Mouse (Mus musculus): ENCODE data around the gene Hoxa10. TPM values are rescaled to one million over a fixed set of nuclear protein-coding genes. Genes with fewer than 3 reads are reported as not detected.
A peak's percentile ranks its signal among the peaks of the same experiment; 100 is the strongest.

Hoxa10 gene
- total RNA-seq, 1 experiment from 2014 or later: 2.3 TPM

DNA sequence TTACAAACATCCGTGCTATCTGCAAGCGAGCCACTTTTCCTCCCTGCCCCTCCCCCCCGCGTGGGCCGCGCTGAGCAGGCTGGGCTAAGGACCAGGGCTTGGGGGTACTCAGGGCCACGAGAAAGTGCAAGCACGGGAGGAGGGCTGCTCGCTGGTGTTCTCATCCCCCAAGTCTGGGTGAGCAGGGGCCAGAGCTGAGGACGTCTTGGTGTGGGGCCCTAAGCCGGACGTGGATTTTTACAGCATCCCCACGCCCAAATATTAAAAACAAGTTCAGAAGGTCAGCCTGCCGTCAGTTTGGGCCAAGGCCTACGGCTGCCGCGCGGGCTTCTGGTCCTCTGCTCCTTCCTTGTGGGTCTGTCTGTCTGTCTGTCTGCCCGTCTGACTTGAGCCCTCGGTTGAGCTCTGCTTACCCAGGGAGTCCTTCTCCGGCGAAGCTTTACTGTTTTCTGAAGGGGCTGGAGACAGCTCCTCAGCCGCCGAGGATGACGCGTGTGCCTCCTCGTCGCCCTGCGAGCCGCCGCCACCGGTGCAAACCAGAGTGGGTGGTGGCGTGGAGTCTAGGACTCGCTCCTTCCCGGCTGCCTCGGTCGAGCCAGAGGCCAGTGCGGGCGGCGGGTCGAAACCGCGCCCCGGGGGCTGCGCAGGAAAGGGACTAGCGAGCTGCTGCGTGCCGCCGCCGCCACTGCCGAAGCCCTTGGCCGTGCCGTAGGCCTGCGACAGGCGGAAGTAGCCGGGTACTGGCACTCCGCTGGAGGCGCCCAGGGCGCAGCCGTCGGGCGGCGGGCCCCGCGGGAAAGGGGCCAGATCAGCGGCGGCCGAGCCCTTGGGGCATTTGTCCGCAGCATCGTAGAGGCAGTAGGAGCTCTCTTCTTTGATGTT lies 6.9 kb downstream of the Hoxa10 start:
- ATAC-seq (replicated peaks; ENCODE audit: low read depth, poor library complexity, severe bottlenecking): 0 out of 2 replicates have a peak, but pooled peaks have one; percentile 16

GRCm38 (mm10) chr6:52232984-52233545 lies 7.6 kb downstream of the Hoxa10 start:
- ATAC-seq (replicated peaks; ENCODE audit: low read depth, poor library complexity, severe bottlenecking): no peak

GRCm38 (mm10) chr6:52232568-52232965 lies 8.1 kb downstream of the Hoxa10 start:
- peak; percentile 22; the same call in 1 of the 2 replicates for ATAC-seq (replicated peaks; ENCODE audit: low read depth, poor library complexity, severe bottlenecking)

DNA sequence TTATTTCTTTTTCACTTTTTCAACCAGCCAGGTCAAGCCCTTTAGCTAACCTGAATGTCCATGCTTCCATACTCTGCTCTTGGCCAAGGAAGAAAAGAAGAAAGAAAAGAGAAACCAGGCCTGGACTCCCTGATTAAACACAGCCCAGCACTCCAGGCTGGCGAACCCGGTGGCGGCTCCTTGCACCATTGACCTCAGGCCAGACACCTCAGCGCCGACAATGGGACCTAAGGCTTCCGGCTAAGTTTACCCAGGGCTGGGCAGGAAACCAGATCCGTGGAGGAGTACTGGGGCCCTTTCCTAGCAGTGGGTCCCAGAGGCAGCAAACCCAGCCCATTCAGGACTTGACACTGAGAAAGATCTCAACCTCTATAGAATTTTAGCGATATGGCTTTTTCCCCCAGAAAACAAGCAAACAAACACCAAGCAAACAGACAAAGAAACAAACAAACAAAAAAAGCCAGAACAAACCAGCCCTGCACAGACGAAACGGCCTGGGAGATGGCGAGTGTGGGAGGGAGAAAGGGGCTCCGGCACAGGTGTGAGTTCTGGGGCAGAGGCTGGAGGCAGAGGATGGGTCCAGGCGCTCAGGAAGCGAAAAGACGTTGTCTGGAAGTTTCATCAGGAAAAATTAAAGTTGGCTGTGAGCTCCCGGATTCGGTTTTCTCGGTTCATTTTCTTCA lies 8.6 kb downstream of the Hoxa10 start:
- no peak for ATAC-seq (replicated peaks; ENCODE audit: low read depth, poor library complexity, severe bottlenecking)

- no peak for ATAC-seq (replicated peaks; ENCODE audit: low read depth, poor library complexity, severe bottlenecking)
Observed at GRCm38 (mm10) chr6:52230516-52231165, 10.0 kb downstream of the Hoxa10 start, which contains the start of gene Hoxa9. Gene Hoxa9 (minus strand): TSS chr6:52231089.

DNA sequence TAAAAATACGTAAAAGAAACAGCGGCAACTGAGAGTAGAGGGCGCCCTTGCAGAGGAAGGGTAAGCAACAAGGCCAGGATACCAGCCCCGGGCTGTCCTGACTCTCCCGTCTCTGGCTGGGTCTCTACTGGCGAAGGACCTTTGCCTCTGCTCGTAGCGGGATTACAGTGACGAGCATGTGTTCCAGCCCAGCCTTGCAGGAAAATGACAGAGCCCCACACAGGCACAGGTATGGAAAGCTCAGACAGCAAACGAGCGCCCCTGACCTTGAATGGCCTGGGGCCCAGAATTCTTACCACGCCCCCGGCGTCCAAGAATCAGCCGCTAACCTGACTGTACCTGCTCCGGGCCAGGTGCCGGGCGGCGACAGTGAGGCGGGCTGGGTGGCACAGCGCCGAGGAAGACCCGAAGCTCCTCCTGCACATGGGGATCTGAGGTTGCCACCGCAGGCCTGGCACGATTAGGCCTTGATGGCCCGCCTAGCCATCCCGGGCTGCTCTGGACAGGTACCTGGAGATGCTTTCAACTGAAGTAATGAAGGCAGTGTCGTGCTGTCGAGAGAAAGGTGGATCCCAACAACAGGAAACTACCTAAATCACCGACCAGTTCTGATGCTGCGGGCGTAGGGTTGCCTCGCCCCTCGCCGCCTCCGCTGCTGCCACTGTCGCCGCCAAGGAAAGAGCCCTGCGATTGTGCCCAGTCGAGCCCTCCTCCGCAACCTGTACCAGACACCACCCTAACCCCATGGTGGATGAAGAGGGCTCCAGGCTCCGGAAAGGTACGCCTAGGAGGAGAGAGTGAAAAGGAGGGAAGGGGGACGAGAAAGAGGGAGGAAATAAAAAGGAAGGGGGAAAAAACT lies 10.9 kb downstream of the Hoxa10 start:
- ATAC-seq (replicated peaks; ENCODE audit: low read depth, poor library complexity, severe bottlenecking): no peak

DNA sequence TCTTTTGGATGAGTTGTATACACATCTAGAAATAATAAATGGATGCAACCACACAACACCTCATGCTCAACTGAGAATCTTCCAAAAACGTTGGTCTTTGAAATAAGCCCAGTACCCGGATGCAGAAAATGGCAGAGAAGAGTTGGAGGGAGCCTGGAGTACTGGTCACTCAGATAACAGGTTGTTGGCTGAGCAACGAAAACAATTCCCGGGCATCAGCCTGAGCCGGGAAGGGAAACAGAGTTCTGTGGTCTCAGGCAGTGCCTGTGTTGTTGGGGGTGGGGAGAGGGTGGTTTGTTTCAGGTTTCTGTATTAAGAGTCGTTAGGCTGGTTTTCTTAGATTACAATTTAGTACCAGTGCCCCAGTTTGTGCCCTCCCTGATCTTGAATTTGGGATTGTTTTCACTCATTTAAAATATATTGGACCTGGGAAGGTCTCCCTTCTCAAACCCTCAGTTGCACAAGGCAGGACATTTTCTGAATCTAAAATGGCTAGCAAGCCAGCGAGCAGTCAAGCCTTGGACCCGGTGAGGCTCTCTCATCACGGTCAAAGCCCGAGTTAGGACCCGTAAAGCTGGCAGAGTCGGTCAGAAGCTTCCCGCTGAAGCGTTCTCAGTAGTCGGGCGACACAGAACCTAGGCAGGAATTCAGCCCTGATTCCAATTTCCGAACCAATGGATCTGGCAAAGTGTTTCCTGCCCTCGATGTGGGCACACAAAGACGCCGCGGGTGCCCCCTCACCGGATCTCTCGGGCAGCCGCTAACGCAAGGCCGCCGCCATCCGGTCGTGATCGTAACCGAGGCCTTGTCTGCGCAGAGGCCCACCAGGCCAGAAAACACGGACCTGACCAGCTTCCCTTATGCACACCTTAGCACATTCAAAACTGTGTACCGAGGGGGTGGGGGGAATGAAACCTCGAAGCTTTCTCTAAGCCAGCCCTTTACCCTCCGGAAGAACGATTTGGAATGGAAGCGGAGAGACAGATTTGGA lies 11.9 kb downstream of the Hoxa10 start:
- no peak; the same call in 1 of the 2 replicates for ATAC-seq (replicated peaks; ENCODE audit: low read depth, poor library complexity, severe bottlenecking)

GRCm38 (mm10) chr6:52227470-52228222 lies 13.0 kb downstream of the Hoxa10 start:
- ATAC-seq (replicated peaks; ENCODE audit: low read depth, poor library complexity, severe bottlenecking): no peak

GRCm38 (mm10) chr6:52226569-52227257 lies 13.9 kb downstream of the Hoxa10 start:
- no peak for ATAC-seq (replicated peaks; ENCODE audit: low read depth, poor library complexity, severe bottlenecking)

GRCm38 (mm10) chr6:52225612-52226568 lies 14.8 kb downstream of the Hoxa10 start:
- peak; percentile 57 for ATAC-seq (replicated peaks; ENCODE audit: low read depth, poor library complexity, severe bottlenecking)

DNA sequence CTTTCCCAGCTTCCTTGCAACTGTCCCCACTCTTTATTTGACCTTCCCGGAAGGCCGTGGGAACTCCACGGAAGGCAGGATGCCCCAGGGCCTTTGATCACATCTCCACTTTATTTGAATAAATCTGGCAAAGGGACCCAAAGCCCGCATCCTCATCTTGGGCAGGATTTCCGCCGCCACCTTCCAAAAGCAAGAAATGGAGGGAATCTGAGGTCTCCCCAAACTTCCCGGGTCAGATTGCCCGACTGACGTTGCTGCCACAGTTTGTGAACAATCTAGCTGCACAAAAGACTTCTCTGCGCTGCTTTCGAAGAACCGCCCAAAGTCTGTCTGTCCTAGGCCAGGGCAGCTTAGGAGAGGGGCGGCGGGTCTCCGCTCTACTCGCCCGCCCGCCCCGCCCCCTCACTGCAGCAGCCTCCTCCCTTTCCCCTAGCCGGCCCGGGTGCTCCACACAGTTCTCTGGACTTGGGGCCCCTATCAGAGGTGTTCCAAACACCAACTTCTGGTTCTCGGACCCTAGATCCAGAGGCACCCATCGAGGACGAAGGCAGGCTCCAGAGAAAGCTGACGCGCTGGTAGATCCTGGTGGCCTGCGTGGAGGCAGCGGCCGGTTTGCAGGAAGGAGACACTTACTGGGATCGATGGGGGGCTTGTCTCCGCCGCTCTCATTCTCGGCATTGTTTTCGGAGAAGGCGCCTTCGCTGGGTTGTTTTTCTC lies 15.6 kb downstream of the Hoxa10 start:
- ATAC-seq (replicated peaks; ENCODE audit: low read depth, poor library complexity, severe bottlenecking): no peak

GRCm38 (mm10) chr6:52223939-52224760 lies 16.5 kb downstream of the Hoxa10 start:
- no peak for ATAC-seq (replicated peaks; ENCODE audit: low read depth, poor library complexity, severe bottlenecking)

- ATAC-seq (replicated peaks; ENCODE audit: low read depth, poor library complexity, severe bottlenecking): no peak
Observed at GRCm38 (mm10) chr6:52222729-52223128, 17.9 kb downstream of the Hoxa10 start.

DNA sequence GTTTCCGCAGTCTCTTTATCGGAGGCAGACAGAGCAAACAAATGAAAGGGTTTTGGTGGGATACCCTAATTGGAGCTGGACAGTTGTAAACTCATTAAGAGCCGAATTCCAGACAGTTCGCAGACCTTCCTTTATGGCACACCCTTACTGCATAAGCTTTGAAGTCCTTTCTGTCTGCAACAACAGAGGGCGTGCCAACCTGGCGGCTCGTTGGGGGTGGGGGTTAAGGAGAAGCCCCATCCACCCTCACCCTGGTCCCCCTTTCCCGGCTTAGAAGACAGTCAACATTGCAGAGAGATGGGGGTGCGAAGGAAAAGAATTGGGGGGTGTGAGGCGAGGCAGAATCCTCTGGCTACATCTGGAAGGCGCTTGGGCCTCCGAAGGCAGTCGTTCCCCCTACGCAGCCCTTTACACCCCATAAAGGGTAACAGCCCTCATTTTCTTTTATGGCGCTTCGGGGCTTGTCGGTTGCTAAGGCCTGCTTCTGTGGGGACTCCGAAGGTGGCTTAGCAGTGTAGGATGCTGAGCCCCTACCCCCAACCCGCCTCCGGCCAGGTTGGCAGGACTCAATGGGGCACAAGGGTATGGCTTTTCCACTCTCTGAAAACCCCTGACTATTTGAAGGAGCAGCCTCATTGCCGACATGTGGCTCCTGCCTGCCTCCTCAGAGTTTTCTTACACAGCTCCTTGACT lies 18.5 kb downstream of the Hoxa10 start:
- ATAC-seq (replicated peaks; ENCODE audit: low read depth, poor library complexity, severe bottlenecking): 0 out of 2 replicates have a peak, but pooled peaks have one; percentile 5

Data from common myeloid progenitor, adult 5-6 weeks (primary cell).